Mouse (Mus musculus): ENCODE measurements around the gene Slc35f1.
A peak's percentile ranks its signal among the peaks of the same experiment; 100 is the strongest.

The Slc35f1 gene

DNA sequence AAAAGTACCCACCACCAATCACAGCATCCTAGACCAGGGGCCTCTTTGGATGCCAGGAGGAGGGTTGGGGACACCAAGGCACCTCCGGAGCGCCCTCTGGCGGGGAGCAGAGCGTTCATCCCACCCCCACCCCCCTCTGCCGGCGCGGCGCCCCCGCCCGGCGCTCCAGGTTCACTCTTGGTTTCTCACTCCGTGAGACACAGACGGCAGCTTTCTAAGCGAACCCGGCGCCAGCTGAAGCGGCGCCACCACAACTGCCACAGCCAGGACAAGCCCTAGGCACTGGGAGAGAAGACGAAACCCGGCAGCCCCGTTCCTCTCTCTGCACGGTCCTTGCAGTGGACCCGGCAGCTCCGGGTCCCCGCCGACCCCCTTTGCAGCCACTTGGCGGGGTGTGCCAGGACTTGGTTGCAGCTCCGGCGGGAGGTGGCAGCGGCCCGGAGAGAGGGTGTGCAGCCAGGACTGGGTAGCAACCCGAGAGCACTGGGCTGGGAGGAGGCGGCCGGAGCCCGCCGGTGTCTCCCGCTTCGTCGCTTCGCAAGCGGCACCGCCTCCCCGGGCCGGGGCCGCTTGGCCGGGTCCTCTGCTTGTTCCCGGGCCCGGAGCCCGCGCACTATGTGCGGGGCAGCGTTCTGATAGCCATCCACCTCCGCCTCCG is at the start of gene Slc35f1:
TSS of gene Slc35f1 (plus strand) at position 200 of the 658 bp plus-strand sequence.
- peak; percentile 29 for DNase-seq

DNA sequence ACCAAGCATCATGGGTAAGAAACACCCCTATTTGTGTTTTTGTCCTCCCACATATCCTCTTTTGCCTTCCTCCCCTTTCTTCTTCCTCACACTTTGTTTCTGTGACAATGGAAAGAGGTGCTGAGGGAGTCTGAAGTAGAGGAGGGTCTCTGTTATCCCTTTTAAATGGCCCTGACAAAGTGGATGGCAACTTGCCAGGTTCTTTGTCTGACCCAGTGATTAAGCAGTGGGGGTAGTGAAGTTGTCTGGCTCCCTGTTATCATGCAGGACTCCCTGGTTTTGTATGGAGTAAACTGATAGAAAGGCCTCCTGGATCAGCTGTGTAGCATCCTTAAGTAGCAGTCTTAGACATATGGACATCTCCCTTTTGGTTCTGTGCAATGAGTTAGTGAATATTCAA is 19.1 kb upstream of the Slc35f1 start:
- no peak for DNase-seq

DNA sequence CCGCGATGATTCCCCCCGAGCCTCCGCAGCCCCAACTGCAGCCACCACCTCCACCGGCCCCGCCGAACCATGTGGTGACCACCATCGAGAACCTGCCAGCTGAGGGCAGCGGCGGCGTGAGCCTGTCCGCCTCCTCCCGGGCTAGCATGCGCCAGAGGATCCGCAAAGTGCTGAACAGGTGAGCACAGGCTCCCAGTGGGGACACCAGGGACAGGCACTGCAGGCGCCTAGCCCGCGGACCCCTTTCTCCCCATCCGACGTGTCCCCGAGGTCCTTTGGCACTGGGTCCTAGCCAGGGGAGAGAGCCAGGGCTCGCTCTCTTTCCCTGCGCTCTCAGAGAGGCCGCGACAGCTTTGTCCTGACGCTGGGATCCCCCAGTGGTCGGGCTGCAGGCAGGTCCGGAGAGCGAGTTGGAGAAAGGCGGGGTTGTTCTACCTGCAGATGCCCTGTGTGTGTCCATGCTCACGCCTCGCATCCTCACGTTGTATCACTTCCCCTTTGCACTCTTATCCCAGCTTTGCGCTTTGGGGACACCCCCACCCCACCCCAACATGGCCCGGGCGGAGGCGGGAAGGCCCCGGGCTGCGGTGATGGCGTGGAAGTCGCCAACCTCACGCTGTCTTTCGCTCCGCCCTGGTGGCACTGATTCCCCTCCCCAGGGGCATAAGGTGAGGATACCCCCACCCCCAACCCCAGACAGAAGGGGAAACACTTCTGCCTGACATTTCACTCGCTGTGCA is 829 bp downstream of the Slc35f1 start:
- peak; percentile 1 for DNase-seq

DNA sequence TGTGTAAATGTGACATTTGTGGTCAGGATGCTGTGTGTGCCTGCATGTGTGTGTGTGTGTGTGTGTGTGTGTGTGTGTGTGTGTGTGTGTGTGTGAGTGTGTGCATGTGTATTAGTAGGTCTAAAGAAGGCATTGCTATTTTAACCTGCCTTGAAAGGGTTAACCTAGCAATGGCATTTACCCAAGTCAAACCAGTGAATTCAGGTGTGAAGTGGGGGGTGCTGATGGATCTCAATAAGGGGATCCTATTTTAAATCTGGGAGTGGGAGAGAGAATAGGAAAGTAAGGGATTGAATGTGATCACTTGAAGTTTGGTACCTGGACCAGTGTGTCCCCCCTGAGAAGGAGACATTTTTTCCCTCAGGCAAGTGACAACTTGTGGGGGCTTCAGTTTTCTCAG is 13.4 kb downstream of the Slc35f1 start:
- no peak for DNase-seq

DNA sequence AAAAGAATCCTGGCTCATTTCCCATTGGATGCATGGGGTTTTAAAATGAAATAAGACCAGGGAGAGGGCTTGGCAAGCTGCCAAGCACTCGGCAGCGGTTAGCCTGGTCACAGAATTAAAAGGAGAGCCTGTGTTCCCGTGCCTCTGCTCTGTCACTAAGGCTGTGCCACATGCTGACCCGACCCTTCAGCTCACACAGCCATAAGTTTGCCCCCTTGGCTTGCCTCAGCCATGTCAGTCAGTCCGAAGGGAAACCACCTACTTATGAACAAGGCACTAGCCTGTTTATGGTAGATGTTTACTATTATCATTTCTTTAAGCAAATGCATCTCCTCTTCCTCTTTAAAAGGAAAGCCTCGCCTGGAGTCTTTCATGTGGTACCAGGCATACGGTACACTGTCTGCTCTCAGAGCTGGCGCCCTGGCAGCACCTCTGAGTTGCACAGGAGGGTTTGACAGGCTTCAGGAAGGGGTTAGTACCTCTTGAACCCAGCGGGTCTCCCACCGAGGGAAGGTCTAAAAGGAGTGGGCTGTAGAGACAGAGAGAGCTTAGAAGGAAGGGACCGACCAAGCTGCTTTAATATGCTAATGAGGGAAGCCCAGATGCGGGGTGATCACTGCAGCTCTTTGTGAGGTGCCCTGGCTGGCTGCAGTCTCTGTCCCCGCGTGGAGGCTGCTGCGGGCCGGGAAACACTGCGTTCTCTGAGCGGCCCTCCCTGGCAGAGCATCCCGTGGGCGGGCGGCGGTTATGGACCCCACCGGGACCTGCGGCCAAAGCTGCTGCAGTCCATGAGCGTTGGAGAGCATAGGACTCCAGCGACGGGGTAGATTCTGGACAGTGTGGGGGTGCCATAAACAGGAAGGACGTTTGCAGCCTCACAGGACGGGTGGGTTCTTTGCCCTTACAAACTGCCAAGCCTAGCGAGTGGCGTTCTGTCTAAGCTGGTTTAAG is 14.0 kb downstream of the Slc35f1 start:
- peak; percentile 6 for DNase-seq

DNA sequence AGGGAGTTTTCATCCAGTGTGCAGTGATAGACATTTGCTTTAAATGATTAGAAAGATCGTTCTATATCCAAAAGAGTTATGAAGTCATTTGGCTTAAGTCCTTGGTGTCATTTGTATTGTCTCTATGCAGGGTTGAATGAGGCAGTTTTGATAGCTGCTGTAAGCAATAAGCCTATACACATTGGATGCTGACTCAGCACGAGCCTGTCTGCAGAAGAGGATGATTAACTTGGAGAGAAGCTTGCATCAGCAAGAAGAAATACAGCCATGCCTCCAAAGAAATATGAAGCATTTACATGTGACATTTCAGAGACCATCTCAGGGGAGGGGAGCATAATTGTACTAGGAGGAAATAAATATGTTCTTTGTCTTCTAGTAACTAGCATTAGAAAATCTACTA is 19.1 kb downstream of the Slc35f1 start:
- no peak for DNase-seq

DNA sequence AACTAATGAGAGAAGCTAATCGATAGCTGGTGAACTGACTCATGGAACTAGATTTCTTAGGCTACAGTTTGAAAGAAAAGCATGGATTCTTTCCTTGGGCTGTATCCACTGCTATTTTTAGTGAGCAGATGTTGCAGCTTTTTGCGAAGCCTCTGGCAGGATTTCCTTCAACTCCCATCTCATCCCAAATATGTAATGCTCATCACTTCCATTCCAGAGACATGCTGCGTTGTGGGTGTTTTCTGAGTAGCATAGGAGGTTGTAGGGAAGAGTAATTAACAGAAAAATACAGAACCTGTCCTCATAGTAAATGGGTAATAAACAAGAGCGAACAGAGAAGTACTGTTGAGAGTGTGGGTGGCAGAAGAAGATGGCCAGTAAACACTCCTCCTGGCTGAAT is 21.8 kb downstream of the Slc35f1 start:
- DNase-seq, result no peak

DNA sequence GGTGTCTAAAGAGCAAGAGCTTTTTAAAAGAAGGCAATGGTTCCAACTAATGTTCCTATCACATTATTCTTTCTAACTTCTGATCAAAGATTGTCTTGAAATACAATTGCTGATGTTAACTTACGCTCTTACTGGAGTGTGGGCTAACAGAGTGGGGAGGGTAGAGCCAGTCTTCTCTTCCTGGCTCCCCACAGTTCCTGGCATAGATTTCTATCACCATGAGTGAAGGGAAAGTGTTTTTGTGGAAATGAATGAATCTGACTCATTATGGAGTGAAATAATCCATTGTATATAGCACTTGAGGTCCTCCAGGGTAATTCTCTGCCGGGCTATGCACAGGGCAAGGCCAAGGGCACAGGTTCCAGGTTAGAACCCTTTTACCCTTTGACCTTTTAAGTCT is 24.2 kb downstream of the Slc35f1 start:
- no peak for DNase-seq

DNA sequence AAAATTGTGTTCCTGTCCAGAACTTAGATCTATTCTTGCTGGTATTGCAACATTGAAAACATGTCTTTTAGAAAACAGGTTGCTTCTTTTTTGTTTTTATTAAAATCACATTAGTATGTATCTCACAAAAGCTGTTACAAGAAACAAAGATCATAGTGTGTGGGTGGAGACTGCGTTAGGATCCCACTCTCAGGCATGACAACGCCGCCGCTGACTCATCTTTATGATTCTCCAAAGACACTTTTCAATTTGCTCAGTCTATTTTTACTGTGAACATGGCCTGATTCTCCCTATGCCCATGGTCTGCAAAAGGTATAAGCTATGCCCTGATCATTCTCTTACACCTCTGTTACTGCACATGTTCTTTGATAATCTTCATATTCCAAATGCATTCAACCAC is 24.8 kb downstream of the Slc35f1 start:
- no peak for DNase-seq

DNA sequence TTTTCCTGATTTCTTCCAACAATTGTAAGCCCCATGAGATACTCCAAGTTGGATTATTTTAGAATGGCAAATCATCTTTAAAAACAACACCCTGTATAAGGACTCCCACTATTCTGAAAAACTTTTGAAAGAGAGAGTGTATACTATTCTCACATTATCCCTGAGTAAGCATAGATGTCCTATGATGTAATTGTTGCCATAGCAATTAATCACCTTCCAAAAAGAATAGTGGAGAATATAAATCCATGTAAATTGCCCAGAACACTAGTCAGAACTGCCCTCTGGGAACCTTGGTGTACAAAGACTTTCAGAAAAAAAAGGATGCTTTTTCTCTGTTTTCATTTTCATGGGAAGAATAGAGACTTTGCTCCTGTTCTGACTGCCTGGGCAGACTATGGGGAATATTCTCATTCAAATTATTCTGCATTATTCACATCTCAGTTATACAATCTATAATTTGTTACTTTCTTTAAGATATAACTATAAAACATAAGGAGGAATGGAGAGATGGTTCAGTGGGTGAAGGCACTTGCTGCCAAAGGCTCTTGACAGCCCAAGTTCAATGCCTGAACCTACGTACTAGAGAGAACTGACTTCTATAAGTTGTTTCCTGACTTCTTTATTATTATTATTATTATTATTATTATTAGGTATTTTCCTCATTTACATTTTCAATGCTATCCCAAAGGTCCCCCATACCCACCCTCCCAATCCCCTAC is 28.0 kb downstream of the Slc35f1 start:
- DNase-seq, result no peak

DNA sequence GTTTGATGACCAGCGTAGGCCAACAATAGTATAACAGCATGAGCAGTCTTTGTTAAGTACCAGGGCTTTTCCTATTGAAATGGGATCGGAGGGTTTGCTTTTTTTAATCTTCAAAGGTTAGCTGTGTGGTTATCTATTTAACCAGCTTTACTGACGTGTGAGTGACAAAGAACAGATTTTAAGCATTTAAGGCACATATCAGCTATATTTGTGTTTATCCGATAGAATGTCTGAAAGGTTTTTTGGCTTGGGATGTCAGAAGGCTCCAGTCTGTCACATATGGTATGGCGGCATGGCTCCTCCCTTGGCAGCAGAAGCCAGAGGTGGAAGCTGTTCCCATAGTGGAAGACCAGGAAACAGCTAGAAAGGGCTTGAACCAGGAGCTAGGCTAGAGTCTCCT is 36.3 kb downstream of the Slc35f1 start:
- DNase-seq, result no peak

DNA sequence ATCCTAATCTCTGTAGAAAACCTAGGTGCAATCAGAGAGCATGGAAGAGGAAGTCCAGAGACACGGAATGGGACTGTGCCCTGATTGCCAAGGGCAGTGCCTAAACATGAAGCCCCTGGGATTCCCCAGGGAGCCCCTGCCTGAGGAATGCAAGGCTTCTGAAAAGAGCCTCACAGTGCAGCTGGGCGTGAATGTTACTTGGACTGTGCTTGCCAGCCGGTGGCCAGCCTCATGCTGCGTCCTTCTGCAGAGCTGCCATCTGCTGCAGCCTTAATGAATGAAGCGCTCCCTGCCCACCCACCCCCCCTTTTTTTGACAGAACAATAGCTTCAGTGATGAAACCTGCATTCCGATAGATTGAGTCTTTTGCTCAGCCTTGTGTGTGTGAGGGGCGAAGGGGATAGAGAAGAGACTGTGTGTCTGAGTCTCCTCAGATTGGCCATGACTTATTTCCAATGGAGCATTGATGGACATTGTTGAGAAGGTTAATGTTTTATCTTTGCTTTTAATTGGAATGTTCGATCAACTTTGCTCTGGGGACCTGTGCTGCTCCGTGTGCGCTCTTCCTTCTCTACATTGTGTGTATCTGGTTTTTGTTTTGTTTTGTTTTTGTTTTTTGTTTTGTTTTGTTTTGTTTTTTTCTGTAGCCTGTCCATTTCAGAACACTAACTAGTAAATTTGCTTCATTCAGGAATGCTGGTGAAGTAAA is 52.5 kb downstream of the Slc35f1 start:
- peak; percentile 17 for DNase-seq

DNA sequence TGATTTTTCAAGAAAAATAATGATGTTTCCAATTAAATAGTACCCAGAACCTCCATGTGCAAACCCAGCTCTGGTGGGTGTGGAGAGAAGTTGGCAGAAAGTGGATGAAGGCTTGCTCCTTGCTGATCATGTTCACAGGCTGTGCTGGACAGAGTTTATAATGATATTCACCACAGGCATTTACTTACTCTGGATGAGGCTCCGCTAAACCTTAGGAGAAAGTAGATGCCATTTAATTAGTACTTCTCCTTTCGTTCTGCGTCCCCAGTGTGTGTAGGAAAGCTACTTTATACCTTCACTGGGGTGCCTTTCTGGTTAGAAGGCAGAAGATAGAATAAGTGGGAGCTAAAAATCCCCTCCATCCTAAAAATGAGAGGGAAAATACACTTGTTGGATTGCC is 53.5 kb downstream of the Slc35f1 start:
- DNase-seq, result no peak

DNA sequence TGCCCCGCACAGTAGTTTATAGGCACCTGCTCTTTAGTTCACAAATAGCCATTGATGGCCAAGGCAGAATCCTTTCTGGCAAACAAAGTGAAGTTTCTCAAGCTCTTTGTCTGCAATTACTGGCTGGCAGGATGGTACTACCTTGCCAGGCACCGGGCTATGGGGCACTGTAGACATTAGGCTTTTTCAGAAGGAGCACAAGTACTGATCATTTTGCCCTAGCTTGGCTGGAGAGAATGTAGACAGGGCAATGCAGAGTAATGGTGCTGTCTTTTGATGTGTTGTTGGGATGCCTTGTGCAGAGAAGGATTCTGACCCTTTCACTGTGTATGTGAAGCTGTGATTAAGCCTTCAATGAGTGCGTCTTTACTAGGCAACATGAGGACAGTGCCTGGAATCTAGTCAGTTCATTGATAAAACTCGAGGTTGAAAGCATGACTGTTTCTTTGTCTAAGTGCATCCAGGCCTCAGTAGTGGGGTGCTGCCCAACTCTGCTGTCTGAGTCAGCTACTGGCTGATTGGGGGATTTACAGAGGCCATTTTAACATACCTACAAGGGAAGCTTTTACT is 57.8 kb downstream of the Slc35f1 start:
- DNase-seq, result no peak

DNA sequence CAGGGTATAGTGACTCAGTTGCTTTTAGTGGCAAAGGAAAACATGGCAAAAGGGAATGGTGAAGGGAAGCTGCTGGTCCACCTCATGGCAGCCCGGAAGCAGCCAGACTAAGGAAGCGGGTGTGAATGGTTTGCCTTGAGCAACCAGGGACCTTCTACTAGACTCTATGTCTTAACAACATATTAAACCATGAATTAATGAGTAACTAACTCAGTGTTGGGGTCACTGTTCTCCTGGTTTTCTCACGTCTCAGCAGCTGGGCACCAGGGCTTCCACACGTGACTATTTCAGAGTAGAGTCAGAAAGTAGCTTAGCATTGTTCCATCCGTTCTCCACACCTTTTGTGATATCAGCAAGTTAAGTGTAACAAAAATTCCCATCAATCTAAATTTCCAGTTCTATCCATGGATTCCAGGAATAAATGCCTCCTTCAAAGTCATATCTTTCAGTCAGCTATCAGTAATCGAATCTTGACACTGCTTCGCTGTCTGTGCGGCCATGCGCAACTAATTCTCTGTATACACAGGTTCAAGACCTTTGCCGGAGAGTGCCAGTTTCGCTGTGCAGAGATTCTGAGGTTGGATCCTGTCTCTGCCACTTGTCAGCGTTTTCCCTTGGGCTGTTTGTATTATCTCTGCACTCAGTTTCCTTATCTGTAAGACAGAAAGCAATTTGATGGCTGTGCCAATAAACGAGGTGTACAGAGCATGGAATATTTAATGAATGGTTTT is 65.8 kb downstream of the Slc35f1 start:
- no peak for DNase-seq

DNA sequence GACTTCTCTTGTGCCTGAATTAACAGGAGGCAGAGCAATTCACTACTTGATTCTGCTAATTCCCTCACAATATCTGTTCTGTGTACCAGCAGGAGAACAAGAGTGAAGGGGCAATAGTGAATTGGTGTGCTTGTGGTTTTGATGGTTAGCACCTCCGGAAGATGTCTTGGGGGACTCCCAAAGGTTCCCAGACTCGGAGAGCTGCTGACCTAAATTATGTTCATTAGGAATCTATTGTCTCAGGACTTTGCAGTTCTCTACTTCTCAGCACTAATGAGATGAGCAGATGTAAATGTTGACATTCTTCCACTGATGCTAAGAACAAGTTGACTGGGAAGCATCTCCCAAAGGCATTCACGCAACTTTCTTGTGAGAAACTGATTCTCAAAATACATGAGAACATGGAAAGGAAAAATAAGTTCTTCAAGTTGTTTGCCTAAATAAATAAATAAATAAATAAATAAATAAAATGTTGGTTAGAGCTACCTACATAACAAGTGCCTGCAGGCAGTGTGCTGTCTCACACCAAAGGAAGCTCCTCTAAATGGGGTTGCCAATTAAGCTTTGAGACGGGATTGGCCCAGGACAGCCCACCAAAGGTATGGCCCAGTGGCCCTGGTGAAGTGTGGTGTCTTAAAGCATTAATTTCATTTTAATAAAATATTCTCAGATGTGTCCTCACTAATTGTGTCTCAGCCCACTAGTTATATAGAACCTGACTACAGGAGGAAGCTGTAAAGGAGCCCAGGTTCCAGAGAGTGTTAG is 67.3 kb downstream of the Slc35f1 start:
- DNase-seq, result no peak

DNA sequence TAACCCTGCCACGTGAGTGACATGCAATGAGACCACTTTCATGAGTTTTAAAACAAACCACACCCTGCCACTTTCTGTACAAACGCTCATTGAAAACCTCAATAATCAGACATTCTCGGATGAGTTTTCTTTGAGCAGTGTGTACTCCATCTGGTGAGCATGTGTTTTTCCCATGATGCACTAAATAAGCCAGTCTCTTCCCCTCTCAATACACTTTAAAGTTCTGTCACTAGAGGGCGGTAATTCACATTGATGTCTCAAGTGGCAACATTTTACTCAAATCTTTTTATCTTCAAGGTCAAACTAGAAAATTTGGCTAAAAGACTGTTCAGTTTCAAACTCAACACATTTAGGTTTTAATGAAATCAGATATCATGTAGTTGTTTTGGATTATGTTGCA is 68.3 kb downstream of the Slc35f1 start:
- DNase-seq, result no peak

DNA sequence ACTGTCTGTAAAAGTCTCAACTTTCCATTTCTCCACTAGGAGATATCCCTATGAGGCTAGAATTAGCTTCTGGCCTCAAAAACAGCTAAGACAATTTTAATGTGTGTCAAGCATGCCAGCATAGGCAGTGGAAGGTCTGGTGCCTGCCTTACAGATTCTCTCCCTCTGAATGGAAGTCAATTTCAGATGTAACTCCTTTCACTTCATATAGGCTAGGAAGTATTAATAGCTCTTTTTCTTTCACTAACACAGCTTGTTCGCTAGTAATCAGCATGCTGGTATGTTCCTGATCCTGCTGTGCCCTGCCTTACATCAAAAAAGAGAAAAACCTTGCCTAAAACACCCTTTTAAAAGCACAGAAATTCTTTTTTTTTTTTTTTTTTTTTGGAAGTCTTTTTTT is 70.2 kb downstream of the Slc35f1 start:
- DNase-seq, result no peak

DNA sequence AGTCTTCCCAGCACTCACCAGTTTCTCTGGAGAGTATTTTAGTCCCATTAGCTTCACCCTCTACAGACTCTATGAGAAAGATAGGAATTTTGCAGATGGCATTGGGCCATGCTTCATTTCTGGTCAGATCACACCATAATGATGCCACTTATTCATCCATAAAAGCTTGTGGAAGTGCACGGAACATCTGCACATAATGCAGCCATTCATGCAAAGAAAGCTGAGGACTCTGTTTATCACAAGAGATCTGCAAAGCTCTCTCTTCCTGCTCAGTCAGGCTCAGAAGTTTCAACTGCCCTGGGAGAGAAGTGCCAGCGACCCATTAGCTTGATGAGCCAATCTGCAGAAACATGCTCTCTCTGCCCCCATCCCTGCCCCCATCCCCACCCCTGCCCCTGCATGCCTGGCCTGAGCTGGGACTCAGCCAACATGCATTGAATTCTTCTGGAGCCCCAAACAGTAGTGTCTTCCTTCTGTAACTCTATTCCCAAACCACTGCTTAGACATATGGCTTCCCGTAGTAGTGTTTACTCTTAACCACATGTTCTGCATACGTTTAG is 89.7 kb downstream of the Slc35f1 start:
- no peak for DNase-seq

DNA sequence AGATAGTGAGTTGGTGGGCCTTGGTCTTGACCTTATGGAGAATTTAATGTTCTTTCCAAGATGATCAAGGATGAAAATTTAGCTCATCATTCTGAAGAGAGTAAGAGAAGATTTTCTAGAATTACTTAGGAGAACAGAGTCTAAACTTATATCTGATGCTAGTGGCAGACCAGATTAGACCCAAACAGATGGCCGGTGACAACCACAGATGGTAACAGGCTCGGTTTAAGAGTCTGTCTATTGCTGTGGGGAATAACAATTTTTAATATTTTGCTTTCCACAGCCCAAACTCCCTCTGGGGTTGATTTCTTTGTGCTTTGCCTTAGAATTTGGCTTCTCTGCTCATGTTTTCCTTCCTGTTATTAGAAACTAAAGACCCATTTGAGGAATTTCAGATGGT is 96.7 kb downstream of the Slc35f1 start:
- no peak for DNase-seq
